Mouse (Mus musculus) heart, postnatal 4 days (tissue): ENCODE data around the gene Car5a. TPM values are rescaled to one million over a fixed set of nuclear protein-coding genes. Genes with fewer than 3 reads are reported as not detected.

Experiments
- DNase-seq: peaks from one replicate; pipeline ENCODE4 v3.0.0; 2021
- total RNA-seq, 2 experiments: library from RNA; stranded (reverse); gene quantifications; 2 replicates each; pipeline ENCODE4 v1.2.3; 2021

Gene Car5a
- total RNA-seq, 2 experiments from 2014 or later, result not detected

- DNase-seq, result no peak
These were observed 11.8 kb downstream of the Car5a start for GRCm38 (mm10) chr8:121932668-121933520.

GRCm38 (mm10) chr8:121932026-121932667, 12.6 kb downstream of the Car5a start:
- DNase-seq, result no peak

- DNase-seq, result no peak
These were observed 13.1 kb downstream of the Car5a start for GRCm38 (mm10) chr8:121931571-121931970.

DNA sequence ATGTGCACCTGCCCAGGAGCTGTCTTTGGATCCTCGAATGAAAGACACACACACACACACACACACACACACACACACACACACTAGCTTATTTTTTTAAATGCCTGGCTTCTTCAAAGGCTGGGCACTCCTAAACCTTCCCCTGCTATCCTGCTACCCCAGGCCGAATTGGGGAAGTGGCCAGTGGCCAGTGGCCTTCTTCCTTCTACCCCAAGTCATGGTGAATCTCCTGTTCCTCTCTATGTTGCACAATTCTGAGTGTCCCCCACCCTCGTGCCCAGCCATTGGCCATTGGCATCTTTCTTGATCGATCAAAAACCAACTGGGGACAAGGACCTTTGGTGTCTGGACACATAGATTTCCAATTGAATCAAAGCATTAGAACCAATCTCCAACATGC, 14.7 kb downstream of the Car5a start:
- no peak for DNase-seq

DNA sequence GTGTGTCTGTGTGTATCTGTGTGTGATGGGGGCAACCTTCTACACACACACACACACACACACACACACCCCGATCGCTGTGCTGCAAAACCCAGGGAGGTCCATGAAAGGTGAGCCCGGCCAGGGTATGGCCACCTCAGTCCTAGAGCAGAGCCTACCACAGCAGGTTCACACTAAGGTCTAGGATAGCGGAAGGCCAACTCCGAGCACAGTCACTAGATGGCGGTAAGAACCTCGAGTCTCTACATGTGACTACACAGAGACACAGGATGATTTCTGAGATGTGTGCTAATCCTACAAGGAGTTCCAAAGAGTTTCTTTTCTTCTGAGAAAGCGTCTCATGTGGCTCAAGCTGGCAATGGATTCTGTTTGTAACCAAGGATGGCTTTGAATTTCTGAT, 17.4 kb downstream of the Car5a start:
- peak; percentile 65 for DNase-seq

- DNase-seq, result no peak
These were observed 18.4 kb downstream of the Car5a start for GRCm38 (mm10) chr8:121926266-121926665.

GRCm38 (mm10) chr8:121925624-121926023, 19.1 kb downstream of the Car5a start:
- peak; percentile 86 for DNase-seq

DNA sequence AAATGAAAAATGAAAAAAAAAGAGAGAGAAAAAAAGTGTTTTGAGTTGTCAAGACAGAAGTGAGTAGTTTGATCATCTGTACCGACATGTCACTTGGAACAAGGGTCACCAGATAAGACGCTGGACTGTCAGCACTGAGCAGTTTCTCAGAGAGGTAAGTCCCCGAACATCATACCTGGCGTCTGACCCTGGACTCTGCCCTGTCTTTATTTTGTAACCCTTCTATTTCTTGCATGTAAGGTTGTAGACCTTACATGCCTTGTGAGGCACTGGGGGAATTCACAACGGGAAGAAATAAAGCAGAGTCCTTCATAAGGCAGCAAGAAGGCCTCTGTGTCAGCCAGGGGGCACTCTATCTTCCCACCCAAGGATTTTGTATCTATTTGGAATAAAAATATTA, 20.0 kb downstream of the Car5a start:
- DNase-seq, result no peak

- peak; percentile 69 for DNase-seq
These were observed 22.6 kb downstream of the Car5a start for GRCm38 (mm10) chr8:121922101-121922500.

DNA sequence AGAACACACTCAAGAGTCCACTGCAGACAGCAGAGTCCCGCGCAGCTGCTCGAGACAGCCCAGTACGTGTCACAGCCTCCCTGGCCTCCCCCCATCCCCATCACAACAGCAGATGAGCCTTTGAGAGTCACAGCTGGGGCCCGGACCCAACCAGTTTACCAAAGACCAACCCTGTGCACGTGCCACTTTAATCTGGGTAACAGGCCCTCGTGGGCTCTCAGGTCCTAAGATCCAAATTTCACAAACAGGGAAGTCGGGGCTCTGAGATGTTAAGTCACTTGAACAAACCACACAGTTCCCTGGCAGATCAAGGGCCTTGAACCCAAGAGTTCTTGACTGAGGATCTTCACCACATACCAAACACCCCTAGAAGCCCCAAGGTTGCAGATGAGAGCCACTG, 23.1 kb downstream of the Car5a start:
- DNase-seq, result no peak

GRCm38 (mm10) chr8:121919731-121920130, 25.0 kb downstream of the Car5a start:
- DNase-seq, result no peak

DNA sequence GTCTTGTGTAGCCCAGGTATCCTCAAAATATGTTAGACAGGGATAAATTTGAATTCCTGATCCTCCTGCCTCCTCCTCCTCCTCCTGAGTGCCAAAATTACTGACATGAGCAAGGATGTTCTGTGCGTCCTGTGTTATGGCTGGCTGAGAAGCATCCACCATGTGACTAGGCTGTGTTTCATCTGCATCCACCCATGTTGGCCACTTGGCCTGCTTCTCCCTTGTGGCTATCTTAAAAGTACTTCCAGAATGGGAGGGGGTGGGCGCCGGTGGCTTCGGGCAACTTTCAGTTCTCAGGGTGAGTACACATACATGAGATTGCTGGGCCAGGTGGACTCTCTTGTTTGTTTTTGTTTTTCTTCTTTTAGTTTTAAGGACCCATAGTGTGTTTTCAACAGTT, 25.5 kb downstream of the Car5a start:
- no peak for DNase-seq

DNA sequence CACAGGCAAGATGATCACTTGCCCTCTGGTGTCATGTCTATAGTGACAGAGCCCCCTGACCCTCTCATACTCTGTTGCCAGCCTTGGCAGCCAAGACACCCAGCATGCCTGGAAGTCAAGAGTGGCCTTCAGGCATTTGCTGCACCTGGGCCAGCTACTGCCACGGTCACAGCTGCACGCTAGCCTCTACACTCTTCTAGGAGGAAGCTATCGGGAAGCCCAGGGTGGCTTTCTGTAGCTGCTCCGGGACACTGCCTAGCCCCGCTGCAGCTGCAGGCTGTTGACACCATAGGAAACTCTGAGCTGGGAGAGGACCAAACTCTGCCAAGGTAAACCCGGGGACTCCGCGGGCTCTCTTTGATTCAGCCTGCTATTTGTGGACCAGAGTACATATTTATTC, 31.3 kb downstream of the Car5a start:
- DNase-seq, result no peak

GRCm38 (mm10) chr8:121912831-121913230, 31.9 kb downstream of the Car5a start:
- no peak for DNase-seq

GRCm38 (mm10) chr8:121911987-121912386, 32.7 kb downstream of the Car5a start:
- DNase-seq, result no peak

GRCm38 (mm10) chr8:121911400-121911799, 33.3 kb downstream of the Car5a start:
- DNase-seq, result no peak

DNA sequence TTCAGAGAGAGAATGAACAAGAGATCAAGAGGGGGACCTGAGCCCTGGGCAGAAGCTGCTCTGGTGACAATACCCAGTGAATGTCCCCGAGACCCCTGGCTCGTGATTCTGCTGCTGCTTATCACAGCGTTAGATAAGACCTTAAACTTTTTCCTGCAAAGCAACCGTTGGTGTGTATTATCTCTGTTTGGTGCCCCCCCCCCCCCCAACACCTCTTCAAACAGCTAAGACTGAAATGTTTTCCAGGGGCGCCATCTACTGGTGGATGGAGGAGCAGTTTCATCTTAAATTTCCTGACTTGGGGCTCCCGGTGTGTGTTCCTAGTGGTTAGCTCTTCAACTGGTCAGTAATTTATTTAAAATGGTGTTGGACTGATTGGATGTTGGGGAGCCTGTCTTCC, 35.0 kb downstream of the Car5a start:
- peak; percentile 87 for DNase-seq

- DNase-seq, result no peak
These were observed 35.6 kb downstream of the Car5a start for GRCm38 (mm10) chr8:121909148-121909541.

GRCm38 (mm10) chr8:121908378-121909147, 36.1 kb downstream of the Car5a start:
- DNase-seq, result no peak

DNA sequence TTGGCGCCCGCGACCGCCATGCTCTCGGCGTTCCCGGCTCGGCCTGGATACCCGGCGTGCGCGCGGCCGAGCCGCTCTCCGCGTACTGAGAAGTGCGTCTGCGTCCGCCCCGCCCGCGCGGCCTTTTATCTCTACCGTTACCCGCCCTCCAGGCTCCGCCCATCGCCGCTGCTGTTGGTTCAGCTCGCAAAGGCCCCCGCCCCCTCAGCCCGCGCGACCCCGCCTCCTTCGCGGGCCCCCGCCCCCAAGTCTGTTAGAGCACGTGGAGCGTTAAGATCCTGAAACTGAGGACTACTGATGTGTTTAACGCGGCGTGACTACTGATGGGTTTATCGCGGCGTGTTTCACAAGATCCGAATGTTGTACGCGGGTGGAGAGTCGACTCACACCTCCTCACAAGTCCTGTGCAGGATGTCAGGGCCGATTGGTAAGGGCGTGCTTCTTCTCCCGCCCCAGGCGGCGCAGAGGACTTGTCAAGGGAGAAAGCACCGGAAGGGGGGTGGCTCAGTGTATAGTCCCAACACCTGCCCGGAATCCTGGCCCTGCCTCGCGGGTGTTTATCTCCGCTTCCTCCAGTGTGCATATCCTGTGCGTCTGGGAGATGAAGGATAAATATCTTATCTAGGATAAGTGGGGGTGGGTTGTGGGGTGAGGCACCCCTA, 37.0 kb downstream of the Car5a start, which contains the start of gene Slc7a5:
TSS of gene Slc7a5 (minus strand) at position 108 of the 662 bp plus-strand sequence.
- peak; percentile 98 for DNase-seq

DNA sequence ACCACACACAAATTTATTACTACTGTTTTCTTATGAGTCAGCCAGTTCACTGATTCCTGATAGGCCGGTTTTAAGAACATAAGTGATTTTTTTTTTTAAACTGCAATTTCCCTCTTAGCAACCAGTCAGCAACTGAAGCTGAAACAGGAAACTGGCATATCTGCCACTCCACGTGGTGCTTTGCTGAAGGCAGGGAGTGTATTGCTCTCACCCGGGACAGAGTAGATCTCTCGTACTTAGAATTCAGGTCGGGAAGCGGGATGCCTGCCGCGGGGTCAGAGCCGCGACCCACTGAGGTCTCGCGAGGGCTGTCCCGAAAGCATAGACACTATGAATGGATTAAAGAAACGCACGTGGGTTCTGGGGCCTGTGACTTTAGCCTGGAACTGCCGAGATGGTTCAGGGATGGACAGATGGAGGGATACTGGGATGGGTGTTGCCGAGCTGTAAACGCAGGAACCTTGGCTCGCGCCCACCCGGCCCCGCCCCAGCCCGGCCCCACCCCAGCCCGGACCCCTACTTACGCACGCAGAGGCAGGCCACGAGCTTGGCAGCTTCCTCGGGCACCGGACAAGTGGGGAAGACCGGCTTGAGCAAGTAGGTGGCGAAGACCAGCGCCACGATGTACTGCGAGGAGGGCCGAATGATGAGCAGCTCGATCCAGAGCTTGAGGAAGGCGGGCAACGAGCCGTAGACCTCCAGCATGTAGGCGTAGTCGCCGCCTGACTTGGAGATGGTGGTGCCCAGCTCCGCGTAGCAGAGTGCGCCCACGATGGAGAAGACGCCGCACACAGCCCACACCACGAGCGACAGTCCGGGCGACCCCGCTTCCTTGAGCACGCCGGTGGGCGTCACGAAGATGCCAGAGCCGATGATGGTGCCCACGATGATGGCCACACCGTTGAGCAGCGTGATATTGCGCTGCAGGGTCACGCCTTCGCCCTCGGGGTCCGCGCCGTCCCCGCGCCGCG, 37.9 kb downstream of the Car5a start:
- DNase-seq, result peak; percentile 37
